Mouse (Mus musculus) midbrain, embryonic 10.5 days (tissue): ENCODE data around the gene Kdm6b. TPM values are rescaled to one million over a fixed set of nuclear protein-coding genes. Genes with fewer than 3 reads are reported as not detected.
A peak's percentile ranks its signal among the peaks of the same experiment; 100 is the strongest.

Experiments used
- DNase-seq: peaks from one replicate; pipeline ENCODE4 v3.0.0-alpha.2; 2017; ENCODE audit warnings: low spot score
- H3K27ac ChIP-seq: fragments of 300-500 bp; sonication (generic); replicated peaks from 2 replicates; pipeline ENCODE4 v1.5.1; 2016; ENCODE audit warnings: mild to moderate bottlenecking
- H3K27me3 ChIP-seq: fragments of 300-500 bp; sonication (generic); 2 replicates; pipeline ENCODE4 v1.6.1; 2016; ENCODE audit warnings: low read depth, mild to moderate bottlenecking; ENCODE audit not compliant: poor library complexity, severe bottlenecking
- H3K36me3 ChIP-seq: fragments of 300-500 bp; sonication (generic); 2 replicates; pipeline ENCODE4 v1.6.1; 2016; ENCODE audit warnings: mild to moderate bottlenecking, moderate library complexity
- H3K4me1 ChIP-seq: fragments of 300-500 bp; sonication (generic); 2 replicates; pipeline ENCODE4 v1.6.1; 2016
- H3K4me3 ChIP-seq: fragments of 300-500 bp; sonication (generic); 2 replicates; pipeline ENCODE4 v1.5.1; 2016; ENCODE audit warnings: mild to moderate bottlenecking, moderate library complexity
- H3K9me3 ChIP-seq: fragments of 300-500 bp; sonication (generic); replicated peaks from 2 replicates; pipeline ENCODE4 v1.6.1; 2016; ENCODE audit warnings: mild to moderate bottlenecking
- WGBS: fragments of 180-500 bp; shearing (Covaris S2); methylation state at CpG from one replicate; pipeline ENCODE4 v1.1.7; 2016; 5-methylcytosine and 5-hydroxymethylcytosine counted together
- polyA plus RNA-seq: library from polyadenylated mRNA; unstranded; fragments of >200 nt; fragmentation: Nextera tagmentation; extraction: Ambion mirVana; gene quantifications from 2 replicates; pipeline ENCODE4 v1.2.1, GENCODE M21; 2016

Gene Kdm6b
- polyA plus RNA-seq, 1 experiment from 2014 or later = 31.8 TPM

DNA sequence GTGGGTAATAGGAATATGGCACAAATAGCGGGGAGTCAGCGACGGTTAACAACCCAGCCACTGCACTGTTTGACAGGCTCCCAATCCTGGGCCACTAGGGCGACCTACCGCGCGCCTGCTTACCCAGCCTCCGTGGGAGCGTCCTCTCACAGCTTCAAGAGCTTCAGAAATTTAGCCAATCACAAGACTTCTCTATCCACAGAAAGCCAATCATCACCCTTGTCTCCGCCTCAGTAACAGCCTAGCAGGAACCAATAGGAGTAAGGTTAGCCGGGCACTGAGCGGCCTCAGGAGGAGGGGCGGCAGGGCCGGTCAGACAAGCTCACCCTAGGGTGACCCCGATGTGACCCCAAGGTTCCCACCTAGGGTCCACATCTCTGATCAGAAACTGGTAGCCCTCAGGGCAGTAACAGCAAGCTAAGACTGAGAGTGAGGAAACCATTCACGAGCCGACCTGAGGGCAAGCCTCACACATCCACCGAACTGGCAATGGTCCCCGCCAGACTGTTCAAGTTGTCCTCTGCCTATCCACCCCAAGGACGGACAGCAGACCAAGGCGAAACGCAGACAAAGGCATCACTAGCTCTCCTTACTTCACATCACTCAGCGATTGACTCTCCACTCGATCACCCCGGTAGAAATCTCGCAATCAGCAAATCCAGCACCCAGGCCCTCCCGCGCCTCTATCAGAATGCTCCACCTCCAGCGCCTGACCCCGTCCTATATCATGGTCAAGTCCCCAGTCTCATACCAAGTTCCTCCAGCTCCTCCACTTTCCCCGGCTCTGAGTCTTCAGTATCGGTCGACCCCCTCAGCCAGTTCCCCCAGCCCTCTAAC, 4.7 kb downstream of the Kdm6b start:
- peaks cover 61% of the 10 kb centered on the region for H3K36me3 ChIP-seq
- peaks cover 67% of the 10 kb centered on the region for H3K4me1 ChIP-seq
- WGBS = under 1% methylated on average over 33 of the region's 33 CpGs
- no peaks in the 10 kb centered on the region for H3K9me3 ChIP-seq
- DNase-seq = peak; percentile 84
- H3K27me3 ChIP-seq = no peaks in the 10 kb centered on the region
- peak overlapping the region; percentile 93 for H3K4me3 ChIP-seq
- H3K27ac ChIP-seq = peak overlapping the region; percentile 99

DNA sequence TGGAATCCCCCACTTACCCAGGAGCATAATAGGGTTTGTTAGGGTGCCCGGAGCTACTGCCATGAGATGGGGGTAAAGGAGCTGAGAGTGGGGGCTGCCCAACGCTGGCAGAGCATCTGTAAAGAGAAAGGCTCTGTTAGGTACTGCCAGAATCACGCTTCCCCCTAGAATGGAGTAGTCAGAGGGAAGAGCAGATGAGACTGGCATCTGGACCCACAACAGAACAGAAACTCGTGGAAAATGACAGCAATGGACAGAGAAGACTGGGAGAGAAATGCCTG, 5.8 kb downstream of the Kdm6b start:
- peaks cover 61% of the 10 kb centered on the region for H3K36me3 ChIP-seq
- H3K9me3 ChIP-seq = no peaks in the 10 kb centered on the region
- H3K27ac ChIP-seq = no peak overlapping the region
- DNase-seq = no peak
- peaks cover 56% of the 10 kb centered on the region for H3K4me1 ChIP-seq
- 91% methylated on average over 4 of the region's 4 CpGs for WGBS
- peak overlapping the region; percentile 93 for H3K4me3 ChIP-seq
- no peaks in the 10 kb centered on the region for H3K27me3 ChIP-seq

DNA sequence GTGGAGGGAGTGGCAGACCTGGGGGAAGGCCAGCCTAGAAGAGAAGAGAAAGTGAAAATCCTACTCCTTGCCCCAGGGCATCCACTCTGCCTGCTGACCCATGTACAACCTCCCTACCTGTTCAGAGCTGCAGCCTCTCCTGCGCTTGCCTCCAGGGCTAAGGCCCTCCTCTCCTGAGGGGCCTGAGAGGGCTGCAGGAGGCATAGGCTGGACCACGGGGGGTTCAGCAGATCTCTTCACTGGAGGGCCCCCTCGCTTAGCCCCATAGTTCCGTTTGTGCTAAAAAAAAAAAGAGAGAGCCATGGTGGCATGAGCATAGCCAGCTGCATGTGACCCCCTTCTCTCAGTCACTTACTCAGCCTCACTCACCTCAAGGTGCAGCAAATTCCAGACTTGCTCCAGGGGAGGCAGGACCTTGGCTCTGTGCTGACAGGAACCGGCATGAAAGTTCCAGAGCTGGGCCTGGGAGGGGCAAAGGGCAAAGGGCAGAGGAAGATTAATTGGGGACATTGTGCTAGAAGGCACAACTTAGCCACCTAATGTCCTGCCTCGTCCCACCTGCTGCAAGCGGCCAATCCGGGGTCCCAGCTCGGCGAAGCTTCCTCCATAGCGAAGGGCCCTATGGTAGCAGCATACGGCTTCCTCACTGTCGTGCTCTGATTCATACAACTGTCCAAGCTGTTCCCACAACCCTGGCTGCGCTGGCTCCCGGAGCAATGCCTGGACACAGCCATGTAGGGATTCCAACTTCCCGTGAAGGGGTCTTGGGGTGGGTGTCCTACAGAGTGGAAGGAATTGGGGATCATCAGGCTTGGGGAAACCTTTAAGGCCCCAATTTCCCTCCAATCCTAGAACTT, 6.4 kb downstream of the Kdm6b start:
- no peaks in the 10 kb centered on the region for H3K9me3 ChIP-seq
- H3K4me3 ChIP-seq = peak overlapping the region; percentile 93; the same call in 1 of the 2 replicates
- peaks cover 51% of the 10 kb centered on the region for H3K4me1 ChIP-seq
- H3K27me3 ChIP-seq = no peaks in the 10 kb centered on the region; the same call in 1 of the 2 replicates
- WGBS = 91% methylated on average over 16 of the region's 16 CpGs
- no peak for DNase-seq
- peaks cover 63% of the 10 kb centered on the region for H3K36me3 ChIP-seq
- H3K27ac ChIP-seq = no peak overlapping the region

DNA sequence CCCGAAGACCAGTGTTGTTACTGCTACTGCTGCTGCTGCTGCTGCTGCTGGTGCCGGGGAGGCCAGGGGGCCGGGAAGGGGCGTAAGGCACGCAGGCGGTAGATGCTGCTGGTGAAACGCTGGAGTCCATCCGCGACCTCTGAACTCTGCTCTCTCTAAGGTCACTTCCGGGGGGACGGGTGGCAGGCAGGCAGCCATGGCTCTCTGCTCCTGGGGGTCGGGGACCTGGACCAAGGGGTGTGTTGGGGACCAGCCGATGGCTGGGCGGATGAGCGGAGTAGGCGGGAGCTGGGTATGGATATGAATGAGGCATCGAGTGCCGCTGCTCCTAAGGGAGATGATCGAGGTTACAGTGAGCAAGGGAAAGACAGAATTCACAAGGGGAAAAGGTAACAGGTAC, 7.2 kb downstream of the Kdm6b start:
- Histone ChIP-seq H3K4me1 (peaks cover 49% of the 10 kb centered on the region), H3K27me3 (peaks cover 4% of the 10 kb centered on the region), H3K9me3 (no peaks in the 10 kb centered on the region), H3K36me3 (peaks cover 71% of the 10 kb centered on the region), H3K27ac (no peak overlapping the region; the same call in 1 of the 2 replicates), H3K4me3 (peak overlapping the region; percentile 10)
- DNase-seq = no peak
- 87% methylated on average over 19 of the region's 19 CpGs for WGBS

DNA sequence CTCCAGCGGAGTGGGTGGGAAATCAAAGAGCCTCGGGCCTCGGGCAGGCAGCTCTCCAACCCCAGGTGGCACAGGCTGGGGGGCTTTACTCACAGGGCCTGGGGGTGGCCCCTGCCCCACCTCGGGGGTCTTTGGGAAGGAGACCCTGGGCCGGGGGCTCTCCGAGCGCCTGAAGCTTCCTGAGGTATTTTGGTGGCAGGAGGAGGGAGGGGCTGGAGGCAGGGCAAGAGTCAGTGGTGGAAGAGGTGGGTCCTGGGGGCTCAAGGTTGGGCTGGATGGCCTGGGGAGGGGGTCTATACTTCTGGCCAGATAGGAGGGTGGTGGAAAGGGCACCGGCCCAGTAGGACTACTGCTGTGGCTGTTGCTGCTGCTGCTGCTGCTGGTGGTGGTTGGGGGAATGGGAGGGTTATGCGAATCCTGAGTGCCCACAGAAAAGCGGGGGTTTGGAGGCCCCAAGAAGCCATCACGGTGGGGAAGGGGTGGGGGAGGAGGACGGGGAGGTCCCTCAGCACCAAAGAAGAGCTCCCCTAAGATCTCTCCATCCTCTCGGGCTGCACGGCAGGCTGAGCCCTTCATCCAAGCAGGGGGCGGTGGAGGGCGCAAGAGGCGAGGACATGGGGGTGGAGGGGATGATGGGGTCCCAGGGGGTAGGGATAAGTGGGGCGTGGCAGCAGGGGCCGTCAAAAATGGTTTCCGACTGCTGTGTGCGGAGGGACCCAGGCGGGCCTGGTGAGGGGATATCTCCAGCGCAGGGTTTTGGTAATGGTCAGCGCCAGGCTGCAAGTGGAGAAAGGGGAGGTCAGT, 7.9 kb downstream of the Kdm6b start:
- WGBS = 93% methylated on average over 24 of the region's 24 CpGs
- H3K27me3 ChIP-seq = peaks cover 10% of the 10 kb centered on the region
- no peaks in the 10 kb centered on the region for H3K9me3 ChIP-seq
- peaks cover 78% of the 10 kb centered on the region for H3K36me3 ChIP-seq
- peaks cover 48% of the 10 kb centered on the region for H3K4me1 ChIP-seq
- no peak for DNase-seq
- H3K4me3 ChIP-seq = peak overlapping the region; percentile 10; the same call in 1 of the 2 replicates
- no peak overlapping the region; the same call in 1 of the 2 replicates for H3K27ac ChIP-seq

DNA sequence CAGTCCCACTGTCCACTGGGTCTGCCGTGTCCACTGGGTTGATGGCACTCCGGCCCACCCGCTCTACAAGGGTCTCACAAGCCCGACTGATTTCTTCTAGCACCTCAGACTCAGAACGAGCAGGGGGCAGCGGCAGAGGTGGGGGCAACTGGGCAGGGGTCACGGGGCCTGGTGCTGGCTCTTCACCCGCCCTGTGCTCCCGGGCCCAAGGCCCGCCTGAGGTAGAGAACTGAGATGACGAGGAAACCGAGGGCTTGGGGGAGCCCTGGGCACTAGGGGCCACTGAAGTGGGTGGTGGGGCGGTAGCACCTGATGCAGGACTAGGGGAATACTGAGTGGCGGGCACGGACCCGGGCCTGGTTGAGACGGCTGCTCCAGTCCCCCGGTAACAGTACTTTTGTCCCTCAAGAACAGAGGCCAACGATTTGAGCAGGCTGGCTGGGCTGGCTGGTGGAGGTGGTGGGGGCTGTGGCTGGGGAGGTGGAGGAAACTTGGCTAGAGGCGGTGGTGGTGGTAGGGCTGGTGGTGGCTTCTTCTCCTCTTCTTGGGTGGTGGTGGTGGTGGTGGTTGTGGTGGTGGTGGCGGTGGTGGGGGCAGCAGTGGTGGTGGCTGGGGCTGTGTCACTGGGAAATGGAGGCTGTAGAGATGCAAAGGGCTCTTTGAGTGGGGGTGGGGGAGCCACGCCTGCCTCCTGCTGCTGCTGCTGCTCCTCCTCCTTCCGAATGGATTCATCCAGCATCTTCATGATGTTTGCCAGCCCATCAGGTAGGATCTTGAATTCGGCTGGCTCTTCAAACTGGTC, 8.7 kb downstream of the Kdm6b start:
- no peak overlapping the region for H3K27ac ChIP-seq
- H3K9me3 ChIP-seq = no peaks in the 10 kb centered on the region
- peaks cover 86% of the 10 kb centered on the region for H3K36me3 ChIP-seq
- peaks cover 48% of the 10 kb centered on the region for H3K4me1 ChIP-seq
- WGBS = 95% methylated on average over 24 of the region's 24 CpGs
- H3K4me3 ChIP-seq = 0 out of 2 replicates have a peak overlapping the region, but pooled peaks have one; percentile 14
- no peak for DNase-seq
- H3K27me3 ChIP-seq = peaks cover 18% of the 10 kb centered on the region

DNA sequence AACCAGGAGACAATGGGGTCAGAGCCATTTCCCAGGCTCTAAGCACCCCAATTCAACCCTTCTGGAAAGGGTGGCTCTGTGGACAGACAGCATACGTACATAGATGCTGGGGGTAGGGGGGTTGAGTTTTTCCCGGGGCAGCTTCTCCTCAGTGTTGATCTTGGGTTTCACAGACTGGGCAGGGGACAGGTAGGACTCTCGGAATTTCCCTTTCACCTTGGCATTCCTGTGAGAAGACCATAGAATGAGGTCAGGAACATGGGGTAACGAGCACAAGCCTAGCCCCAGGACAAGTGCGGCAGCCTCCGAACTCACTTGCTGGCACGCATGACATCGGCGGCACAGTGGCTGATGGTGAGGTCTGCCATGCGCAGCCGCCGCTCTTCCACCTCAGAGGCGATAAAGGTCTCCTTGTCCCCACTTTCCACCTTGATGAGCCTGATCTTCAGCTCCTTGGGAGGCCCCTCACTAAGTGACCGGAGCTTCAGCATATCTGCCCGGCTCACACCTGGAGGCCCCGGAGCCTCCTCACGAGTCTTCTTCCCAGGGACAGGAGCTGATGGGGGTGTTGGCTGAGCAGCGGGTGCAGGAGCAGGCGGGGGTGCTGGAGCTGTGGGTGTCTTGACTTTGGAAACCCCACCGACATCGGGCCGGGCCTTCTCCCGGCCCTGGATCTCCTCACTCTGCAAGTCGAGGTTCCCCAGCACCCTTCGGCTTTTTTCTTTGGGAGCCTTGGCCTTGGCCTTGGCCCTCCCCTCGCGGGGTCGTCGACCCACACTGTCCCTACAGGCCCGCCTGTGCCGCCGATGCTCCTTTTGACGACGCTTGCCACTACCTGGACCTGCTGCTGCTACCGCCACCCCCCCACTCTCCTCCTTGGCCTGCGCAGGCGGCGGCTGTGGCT, 9.5 kb downstream of the Kdm6b start:
- H3K36me3 ChIP-seq = peaks cover 91% of the 10 kb centered on the region
- H3K27me3 ChIP-seq = peaks cover 22% of the 10 kb centered on the region
- no peak overlapping the region for H3K27ac ChIP-seq
- H3K4me3 ChIP-seq = peak overlapping the region; percentile 21; the same call in 1 of the 2 replicates
- 93% methylated on average over 38 of the region's 38 CpGs for WGBS
- H3K4me1 ChIP-seq = peaks cover 49% of the 10 kb centered on the region
- no peaks in the 10 kb centered on the region for H3K9me3 ChIP-seq
- DNase-seq = no peak

DNA sequence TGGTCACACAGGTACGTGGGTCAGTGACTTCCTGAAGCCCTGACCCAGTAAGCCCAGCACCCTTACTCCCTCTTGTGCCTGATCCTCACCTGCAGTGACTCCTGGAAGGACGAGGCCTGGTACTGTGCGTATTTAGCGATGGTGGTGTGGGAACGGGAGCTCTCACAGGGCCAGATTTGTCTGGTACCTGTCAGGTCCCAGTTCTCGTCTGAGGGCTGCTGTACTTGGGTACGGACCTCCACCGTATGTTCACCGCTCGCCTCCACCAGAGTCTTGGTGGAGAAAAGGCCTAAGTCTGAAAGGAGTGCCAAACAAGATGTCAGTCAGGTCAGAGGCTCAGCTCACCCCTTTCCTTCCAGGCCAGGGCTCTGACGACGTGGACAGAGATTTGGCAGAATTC, 11.5 kb downstream of the Kdm6b start:
- WGBS = 86% methylated on average over 12 of the region's 12 CpGs
- no peak overlapping the region for H3K27ac ChIP-seq
- H3K27me3 ChIP-seq = peaks cover 28% of the 10 kb centered on the region
- no peaks in the 10 kb centered on the region for H3K9me3 ChIP-seq
- H3K4me1 ChIP-seq = peaks cover 49% of the 10 kb centered on the region
- peak overlapping the region; percentile 11; the same call in 1 of the 2 replicates for H3K4me3 ChIP-seq
- no peak for DNase-seq
- H3K36me3 ChIP-seq = peaks cover 79% of the 10 kb centered on the region

DNA sequence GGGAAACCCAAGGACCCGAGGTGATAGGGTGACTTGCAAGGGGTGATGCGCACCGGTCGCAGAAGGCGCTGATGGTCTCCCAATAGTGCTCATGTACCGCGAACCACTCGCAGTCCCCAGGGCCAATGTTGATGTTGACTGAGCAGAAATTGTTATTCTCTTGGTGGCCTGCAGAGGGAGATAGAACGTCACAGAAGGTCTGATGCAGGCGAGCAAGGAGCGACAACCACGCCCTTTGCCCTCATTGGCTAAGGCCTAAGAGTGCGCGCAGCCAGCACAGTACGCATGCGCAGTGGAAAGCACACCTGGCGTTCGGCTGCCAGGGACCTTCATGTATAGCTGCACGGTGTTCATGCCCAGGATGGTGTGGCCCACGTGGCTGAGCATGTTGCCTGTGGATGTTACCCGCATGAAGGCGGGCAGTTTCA, 12.3 kb downstream of the Kdm6b start:
- Histone ChIP-seq H3K36me3 (peaks cover 72% of the 10 kb centered on the region), H3K27me3 (peaks cover 28% of the 10 kb centered on the region), H3K4me1 (peaks cover 57% of the 10 kb centered on the region), H3K4me3 (peak overlapping the region; percentile 5; the same call in 1 of the 2 replicates), H3K27ac (no peak overlapping the region), H3K9me3 (no peaks in the 10 kb centered on the region)
- WGBS = 19% methylated on average over 22 of the region's 22 CpGs
- peak; percentile 82 for DNase-seq

DNA sequence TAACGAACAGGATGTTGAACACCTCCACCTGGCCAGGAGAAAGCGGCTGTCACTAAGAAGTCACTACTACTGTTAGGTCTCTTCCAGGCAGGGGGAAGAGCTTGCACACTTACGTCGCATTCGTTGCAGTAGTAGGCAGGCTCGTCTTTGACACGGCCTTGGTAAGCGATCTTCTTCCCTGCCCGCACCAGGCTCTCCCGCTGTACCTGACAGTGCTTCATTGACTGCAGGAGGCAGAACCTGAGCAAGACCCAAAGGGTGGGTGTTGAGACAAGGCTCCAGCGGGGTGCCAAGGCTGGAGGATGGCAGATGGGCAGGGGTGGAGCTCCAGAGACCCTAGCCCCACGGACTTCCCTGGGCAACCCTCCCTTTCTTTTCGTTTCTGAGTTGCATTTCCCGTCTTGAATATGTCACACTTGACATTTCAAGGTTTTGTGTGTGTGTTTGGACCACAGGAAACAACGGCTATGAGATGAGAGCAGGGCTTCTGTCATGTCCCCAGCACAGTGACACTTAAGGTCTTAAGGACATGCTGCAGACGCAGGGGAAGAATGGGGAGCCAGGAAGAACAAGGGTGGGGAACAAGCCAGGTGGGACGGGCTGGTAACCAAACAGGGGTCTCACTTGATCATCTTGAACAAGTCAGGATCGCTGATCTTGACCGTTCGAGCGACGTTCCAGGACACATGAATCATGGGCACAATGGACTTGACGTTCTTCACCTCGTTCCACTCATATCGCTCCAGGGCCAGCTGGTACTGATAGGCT, 13.2 kb downstream of the Kdm6b start:
- H3K36me3 ChIP-seq = peaks cover 62% of the 10 kb centered on the region
- H3K9me3 ChIP-seq = no peaks in the 10 kb centered on the region
- peaks cover 59% of the 10 kb centered on the region for H3K4me1 ChIP-seq
- H3K27me3 ChIP-seq = peaks cover 28% of the 10 kb centered on the region
- H3K4me3 ChIP-seq = peak overlapping the region; percentile 41
- DNase-seq = no peak
- WGBS = 73% methylated on average over 25 of the region's 25 CpGs
- peak overlapping the region; percentile 63; the same call in 1 of the 2 replicates for H3K27ac ChIP-seq
